Mouse (Mus musculus): Measurements from ENCODE around the gene Vstm5.
"Not testable (repeated sequence)": the region's sequence is repeated elsewhere in the genome, so short reads cannot be mapped to it uniquely, and the experiment has no call there.

Gene Vstm5

DNA sequence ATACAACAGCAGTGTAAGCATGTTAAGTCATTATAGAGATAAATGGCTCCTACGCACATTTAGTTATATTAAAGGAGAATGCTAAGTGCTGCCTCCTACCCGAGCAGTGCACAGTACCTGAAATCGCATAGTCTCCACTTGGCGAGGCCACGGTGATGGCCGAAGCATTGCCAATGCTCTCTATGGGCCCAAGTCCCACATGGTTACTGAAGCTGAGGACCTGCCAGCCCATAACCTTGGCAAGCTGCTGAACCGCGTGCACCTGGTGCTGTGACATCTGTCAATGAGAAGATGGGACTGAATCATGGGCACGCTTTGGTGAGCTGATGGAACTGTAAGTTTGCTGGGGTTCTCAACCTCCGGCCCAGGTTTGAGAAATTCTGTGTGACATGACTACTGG lies 24.6 kb downstream of the Vstm5 start:
- DNase-seq: peak; percentile 29

DNA sequence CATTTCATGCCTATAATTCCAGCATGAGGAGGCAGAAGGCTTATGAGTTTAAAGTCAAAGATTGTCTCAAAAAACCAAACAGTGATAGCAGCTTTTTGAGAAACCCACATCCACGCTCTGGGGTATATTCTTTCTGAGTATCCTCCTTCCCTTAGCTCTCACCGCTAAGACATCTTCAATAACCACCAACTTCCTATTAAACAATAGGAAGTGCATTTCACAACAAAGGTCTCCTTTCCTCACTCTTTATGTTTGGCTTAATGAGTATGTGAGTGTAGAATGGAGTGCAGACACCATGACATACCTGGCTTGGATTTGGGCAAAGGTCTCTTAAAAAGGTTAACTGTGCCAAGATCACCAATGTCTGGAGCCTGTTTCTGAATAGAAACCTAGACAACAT lies 35.1 kb downstream of the Vstm5 start:
- no peak for DNase-seq

- DNase-seq: no peak
Measured at GRCm38 (mm10) chr9:15276855-15277254, 38.0 kb downstream of the Vstm5 start.

GRCm38 (mm10) chr9:15278343-15278742 lies 39.5 kb downstream of the Vstm5 start:
- no peak for DNase-seq

GRCm38 (mm10) chr9:15279139-15279648 lies 40.3 kb downstream of the Vstm5 start:
- no peak for DNase-seq

DNA sequence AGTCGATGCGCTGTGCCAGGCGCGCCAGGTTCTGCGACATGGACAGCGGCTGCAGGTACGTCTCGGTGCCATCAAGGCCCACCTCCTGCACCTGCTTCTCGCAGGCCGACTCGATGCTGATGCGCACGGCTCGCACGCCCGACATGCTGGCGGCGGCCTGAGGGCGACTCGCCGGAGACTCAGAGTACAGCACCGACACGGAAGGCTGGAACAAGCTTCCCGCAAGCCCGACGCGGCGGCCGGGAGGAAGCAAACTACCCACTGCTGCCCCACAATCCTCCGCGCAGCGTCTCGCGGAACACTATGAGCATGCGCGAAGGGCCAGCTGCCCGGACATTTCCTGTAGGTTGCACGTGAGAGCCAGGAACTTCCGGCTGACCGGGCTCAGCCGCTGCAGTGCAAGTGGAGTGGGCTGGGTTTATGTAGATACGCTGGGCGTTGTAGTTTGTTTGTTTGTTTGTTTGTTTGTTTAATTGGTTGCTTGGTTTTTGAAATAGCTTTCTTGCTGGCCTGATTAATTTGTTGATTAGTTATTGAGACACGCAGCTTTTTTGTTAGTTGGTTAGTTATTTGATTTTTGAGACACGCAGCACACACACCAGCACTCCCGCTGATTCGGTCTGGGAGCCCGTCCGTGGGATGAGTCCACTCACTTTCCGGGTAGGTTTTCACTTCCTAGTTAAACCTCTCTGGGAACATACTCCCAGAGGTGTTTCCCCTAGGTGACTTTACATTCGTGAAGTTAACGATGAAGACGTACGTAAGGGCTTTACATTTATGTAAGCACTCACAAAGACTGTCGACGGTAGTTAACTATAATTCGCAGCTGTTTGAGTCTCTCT lies 41.0 kb downstream of the Vstm5 start, which contains the start of gene Med17:
Gene Med17, minus strand, starts transcription at position 283 of the 842 bp plus-strand sequence.
- peak; percentile 91 for DNase-seq

DNA sequence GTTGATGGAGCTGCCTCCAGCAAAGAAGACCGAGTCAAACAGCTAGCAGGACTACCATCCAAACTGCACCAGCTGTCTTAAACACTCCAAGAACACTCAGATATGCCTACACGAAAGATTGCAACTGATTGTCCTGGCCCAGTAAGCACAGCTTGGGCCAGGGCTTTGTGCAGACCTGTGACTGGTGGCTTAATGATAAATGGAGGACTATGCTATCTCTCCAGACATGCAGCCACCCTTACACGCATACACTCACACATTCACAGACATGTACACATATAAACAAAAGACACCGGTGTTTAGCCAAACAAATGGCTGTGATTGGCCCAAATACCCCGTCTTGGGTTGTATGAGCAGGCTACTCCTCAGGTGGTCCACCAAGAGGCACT lies 41.6 kb downstream of the Vstm5 start:
- no peak for DNase-seq

GRCm38 (mm10) chr9:15285443-15285842 lies 46.6 kb downstream of the Vstm5 start:
- no peak for DNase-seq

DNA sequence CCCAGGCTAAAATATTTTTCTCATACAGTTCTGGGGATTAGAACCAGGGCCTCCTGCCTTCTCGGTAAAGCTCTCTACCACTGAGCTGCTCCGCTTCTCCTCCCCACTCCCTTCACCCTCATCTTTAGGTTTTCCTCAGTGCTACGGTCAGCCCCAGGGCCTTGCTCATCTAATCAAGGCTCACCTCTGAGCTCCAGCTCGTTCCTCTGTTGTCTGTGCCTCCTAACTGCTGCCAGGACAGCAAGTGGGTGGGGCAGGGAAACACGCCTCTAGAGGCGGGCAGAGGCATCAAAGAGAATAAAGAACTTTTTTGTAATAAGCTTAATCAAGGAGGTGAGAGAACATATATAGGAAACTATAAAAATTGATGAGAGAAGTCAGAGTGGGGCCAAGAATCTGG lies 49.0 kb downstream of the Vstm5 start:
- DNase-seq: no peak

- DNase-seq: no peak
Measured at GRCm38 (mm10) chr9:15288402-15288801, 49.6 kb downstream of the Vstm5 start.

- no peak for DNase-seq
Measured at GRCm38 (mm10) chr9:15289251-15289650, 50.4 kb downstream of the Vstm5 start.

- no peak for DNase-seq
Measured at GRCm38 (mm10) chr9:15297112-15297511, 58.3 kb downstream of the Vstm5 start.

DNA sequence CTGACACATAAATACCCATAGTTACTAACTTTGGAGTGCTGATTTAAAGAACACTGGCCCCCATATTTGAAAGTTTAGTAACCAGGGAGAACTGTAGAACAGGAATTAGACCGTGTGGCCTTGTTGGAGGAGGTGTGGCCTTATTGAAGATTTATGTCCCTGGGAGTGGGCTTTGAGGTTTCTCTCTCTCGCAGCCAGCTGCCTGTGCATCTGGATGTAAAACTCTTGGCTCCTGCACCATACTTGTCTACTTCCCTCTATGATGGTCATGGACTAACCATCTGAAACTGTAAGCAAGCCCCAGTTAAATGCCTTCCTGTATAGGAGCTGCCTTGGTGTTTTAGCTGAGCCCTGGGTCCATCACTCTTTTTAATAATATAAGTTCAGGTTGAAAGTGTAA lies 59.6 kb downstream of the Vstm5 start:
- no peak for DNase-seq

DNA sequence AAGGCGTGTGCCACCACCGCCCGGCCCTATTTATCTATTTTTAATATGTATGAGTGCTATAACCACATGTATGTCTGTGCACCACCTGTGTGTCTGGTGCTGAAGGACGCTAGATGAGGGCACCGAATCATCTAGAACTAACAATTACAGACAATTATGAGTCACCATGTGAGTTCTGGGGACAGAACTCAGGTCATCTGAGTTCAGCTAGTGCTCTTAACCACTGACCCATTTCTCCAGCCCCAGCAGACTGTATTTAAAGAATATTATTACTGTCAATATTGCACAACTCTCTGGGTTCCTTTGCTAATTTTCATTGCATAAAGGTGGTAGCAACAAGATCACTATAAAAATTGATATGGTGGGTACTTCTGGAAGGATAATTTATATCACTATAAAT lies 61.2 kb downstream of the Vstm5 start:
- no peak for DNase-seq

DNA sequence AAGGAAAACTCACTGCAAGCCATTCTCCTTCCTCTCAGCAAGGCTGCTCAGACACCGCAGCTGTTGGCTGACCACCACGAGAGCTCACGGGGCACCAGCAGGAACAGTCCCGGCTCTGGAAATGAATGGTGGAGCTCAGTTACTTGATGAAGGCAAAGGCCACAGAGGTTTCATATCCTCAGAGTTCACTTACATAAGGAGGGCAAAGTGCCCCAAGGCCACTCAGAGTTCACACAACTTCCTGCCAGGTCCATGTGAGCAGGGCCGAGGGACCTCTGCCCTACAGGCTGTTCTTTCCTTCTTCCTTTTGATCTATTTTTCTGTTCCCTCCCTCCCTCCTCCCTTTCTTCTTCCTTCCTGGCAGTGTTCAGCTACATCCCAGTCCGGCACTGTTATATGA lies 62.6 kb downstream of the Vstm5 start:
- no peak for DNase-seq

DNA sequence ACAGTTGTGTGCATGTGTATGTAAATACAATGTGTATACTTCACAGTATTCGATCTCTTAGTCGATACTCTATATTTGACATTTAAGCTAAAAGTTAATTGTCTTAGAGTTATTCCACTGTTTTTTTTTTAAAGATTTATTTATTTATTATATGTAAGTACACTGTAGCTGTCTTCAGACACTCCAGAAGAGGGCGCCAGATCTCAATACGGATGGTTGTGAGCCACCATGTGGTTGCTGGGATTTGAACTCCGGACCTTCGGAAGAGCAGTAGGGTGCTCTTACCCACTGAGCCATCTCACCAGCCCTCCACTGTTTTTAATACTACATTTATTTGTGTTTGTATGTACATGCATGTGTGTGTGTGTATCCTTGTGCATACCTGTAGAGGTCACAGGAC lies 63.2 kb downstream of the Vstm5 start:
- DNase-seq: not testable (repeated sequence)

DNA sequence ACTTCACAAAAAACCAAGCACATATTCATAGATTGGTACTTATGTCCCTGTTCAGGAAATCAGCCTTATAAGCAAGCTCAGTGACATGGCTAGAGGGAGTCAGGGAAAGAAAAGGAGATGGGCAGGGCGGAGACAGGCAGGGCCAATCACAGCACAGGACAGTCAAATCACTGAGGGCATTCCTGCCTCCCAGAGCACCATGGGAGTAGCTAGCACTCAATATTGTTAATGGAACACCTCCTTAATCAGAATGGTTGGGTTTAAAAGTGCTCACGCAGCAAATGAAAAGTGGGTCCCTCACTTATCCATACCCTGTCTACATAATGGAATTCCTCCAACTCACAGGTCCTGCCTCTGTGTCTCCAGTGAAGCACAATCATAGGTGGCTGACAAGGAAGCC lies 64.0 kb downstream of the Vstm5 start:
- DNase-seq: no peak

GRCm38 (mm10) chr9:15305503-15306397 lies 66.9 kb downstream of the Vstm5 start, which contains the start of gene Taf1d:
TSS of gene Taf1d (plus strand) at chr9:15306214.
- peak; percentile 98 for DNase-seq

- DNase-seq: no peak
Measured at GRCm38 (mm10) chr9:15306398-15307119, 67.7 kb downstream of the Vstm5 start, which contains the start of gene 4931406C07Rik. TSS of gene 4931406C07Rik (minus strand) at chr9:15306448.

DNA sequence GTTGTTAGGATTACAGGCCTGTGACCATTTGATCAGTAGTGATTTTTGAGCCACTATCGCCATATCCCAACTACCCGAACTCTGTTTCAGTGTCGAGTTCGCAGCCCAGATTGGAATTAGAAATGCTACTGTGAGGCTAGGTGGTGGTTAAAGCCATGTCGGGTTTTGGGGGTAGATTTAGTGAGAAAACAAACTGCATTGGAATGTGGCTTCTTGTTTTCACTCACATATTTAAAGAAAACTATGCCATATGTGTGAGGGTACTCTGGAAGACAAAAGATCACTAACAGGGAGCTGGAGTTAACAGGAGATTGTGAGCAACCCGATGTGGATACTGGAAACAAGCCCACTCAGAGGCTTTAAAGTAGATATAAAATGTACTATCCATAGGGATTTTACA lies 68.4 kb downstream of the Vstm5 start:
- no peak for DNase-seq

- DNase-seq: no peak
Measured at GRCm38 (mm10) chr9:15308254-15308653, 69.4 kb downstream of the Vstm5 start.

Data from cerebellum, adult 8-10 months (tissue).